Comparison of ENCODE assay signal across 8 mouse cellular contexts in genomic region chr11:83192001-83192400, GRCm38 (mm10). TPM values are rescaled to one million over a fixed set of nuclear protein-coding genes. Genes with fewer than 3 reads are reported as not detected.
DNase-seq lines count a peak whose midpoint lies in the region; ATAC-seq and TF ChIP-seq lines count a peak whose summit lies in the region.

No protein-coding gene starts in this region.

- H3K9me3 ChIP-seq in hindbrain, embryonic 14.5 days (ENCODE audit: control insufficient read depth, low read length): no peaks in the 10 kb centered on the region
- H3K9me3 ChIP-seq in hindbrain, embryonic 10.5 days: no peaks in the 10 kb centered on the region
- H3K9me3 ChIP-seq in embryonic facial prominence, embryonic 12.5 days: no peaks in the 10 kb centered on the region

- no peak overlapping the region for H3K4me2 ChIP-seq in hindbrain, embryonic 14.5 days (replicated peaks)
- H3K4me2 ChIP-seq in embryonic facial prominence, embryonic 12.5 days (replicated peaks): peak overlapping the region; percentile 19

- H3K36me3 ChIP-seq in hindbrain, embryonic 14.5 days (replicated peaks; ENCODE audit: control insufficient read depth, insufficient read depth): no peaks in the 10 kb centered on the region
- no peaks in the 10 kb centered on the region for H3K36me3 ChIP-seq in hindbrain, embryonic 10.5 days
- no peaks in the 10 kb centered on the region for H3K36me3 ChIP-seq in embryonic facial prominence, embryonic 12.5 days
- no peaks in the 10 kb centered on the region for H3K36me3 ChIP-seq in kidney, adult 2 months (ENCODE audit: control insufficient read depth, insufficient read depth, low read length)

- no peak overlapping the region for H3K9ac ChIP-seq in hindbrain, embryonic 14.5 days
- no peak overlapping the region for H3K9ac ChIP-seq in embryonic facial prominence, embryonic 12.5 days

- TF ChIP-seq POLR2A in kidney, adult 2 months (IDR thresholded peaks at IDR 0.05; ENCODE audit: low read depth, low read length): no peak

- 65% methylated on average over 3 of the region's 3 CpGs for WGBS in hindbrain, embryonic 14.5 days
- WGBS in hindbrain, embryonic 10.5 days: 67% methylated on average over 3 of the region's 3 CpGs
- 66% methylated on average over 3 of the region's 3 CpGs for WGBS in embryonic facial prominence, embryonic 12.5 days
- 39% methylated on average over 3 of the region's 3 CpGs for WGBS in kidney, adult 2 months

- no peaks in the 10 kb centered on the region for H3K27me3 ChIP-seq in hindbrain, embryonic 14.5 days (ENCODE audit: control insufficient read depth, insufficient read depth, low read length)
- H3K27me3 ChIP-seq in hindbrain, embryonic 10.5 days (ENCODE audit: insufficient read depth, poor library complexity, severe bottlenecking): no peaks in the 10 kb centered on the region
- no peaks in the 10 kb centered on the region for H3K27me3 ChIP-seq in embryonic facial prominence, embryonic 12.5 days
- H3K27me3 ChIP-seq in kidney, adult 2 months (replicated peaks; ENCODE audit: control insufficient read depth, insufficient read depth, low read length): no peaks in the 10 kb centered on the region

- H3K27ac ChIP-seq in hindbrain, embryonic 14.5 days: no peak overlapping the region
- no peak overlapping the region for H3K27ac ChIP-seq in hindbrain, embryonic 10.5 days
- H3K27ac ChIP-seq in embryonic facial prominence, embryonic 12.5 days: no peak overlapping the region
- H3K27ac ChIP-seq in kidney, adult 2 months (ENCODE audit: insufficient read depth, low read depth, low read length): peak overlapping the region; percentile 80

- ATAC-seq in hindbrain, embryonic 14.5 days (ENCODE audit: low FRiP score): no peak
- no peak for ATAC-seq in embryonic facial prominence, embryonic 12.5 days (ENCODE audit: insufficient number of reproducible peaks, insufficient read depth, low FRiP score, low TSS enrichment)
- peak; percentile 90 for ATAC-seq in megakaryocyte, adult 5-6 weeks (ENCODE audit: poor library complexity, severe bottlenecking)

- 0 out of 2 replicates have a peak, but pooled peaks have one; percentile 3 for TF ChIP-seq CTCF in kidney, adult 2 months (conservative IDR thresholded peaks at IDR 0.05; ENCODE audit: insufficient read depth, insufficient read length, low read depth, low read length)

- H3K4me3 ChIP-seq in hindbrain, embryonic 14.5 days (replicated peaks; ENCODE audit: low read length): no peak overlapping the region
- H3K4me3 ChIP-seq in hindbrain, embryonic 10.5 days: no peak overlapping the region
- no peak overlapping the region for H3K4me3 ChIP-seq in embryonic facial prominence, embryonic 12.5 days
- H3K4me3 ChIP-seq in kidney, adult 2 months (ENCODE audit: insufficient read depth, low read depth, low read length): peak overlapping the region; percentile 63

- DNase-seq in hindbrain, embryonic 14.5 days (ENCODE audit: low spot score): peak; percentile 66
- DNase-seq in hindbrain, embryonic 10.5 days (ENCODE audit: low spot score): no peak
- DNase-seq in MEL-GATA-1-ER (ENCODE audit: extremely low read depth, low read depth): peak; percentile 21
- peak; percentile 51 for DNase-seq in kidney, adult 2 months
- DNase-seq in thymus, postnatal 4 days: peak; percentile 49
- no peak for DNase-seq in neural tube, embryonic 10.5 days (ENCODE audit: extremely low spot score, low spot score)

- H3K4me1 ChIP-seq in hindbrain, embryonic 14.5 days (replicated peaks; ENCODE audit: control insufficient read depth, insufficient read depth, low read length): no peaks in the 10 kb centered on the region
- no peaks in the 10 kb centered on the region for H3K4me1 ChIP-seq in hindbrain, embryonic 10.5 days (replicated peaks)
- H3K4me1 ChIP-seq in embryonic facial prominence, embryonic 12.5 days: no peaks in the 10 kb centered on the region
- H3K4me1 ChIP-seq in kidney, adult 2 months (ENCODE audit: control insufficient read depth, insufficient read depth, low read length): no peaks in the 10 kb centered on the region

RNA-seq across cellular contexts. Expression of gene Slfn3, which starts 0.9 kb away (rescaled TPM):
- polyA plus RNA-seq in hindbrain, embryonic 14.5 days (2014; fragmentation: Nextera tagmentation; extraction: Ambion mirVana): 0.22 TPM in 1 of 2 replicates, not detected in the other
- 0.16 and 0.66 TPM in 2 replicates for polyA plus RNA-seq in hindbrain, embryonic 10.5 days (2016; fragmentation: Nextera tagmentation; extraction: Ambion mirVana)
- polyA plus RNA-seq in embryonic facial prominence, embryonic 12.5 days (2016; fragmentation: Nextera tagmentation; extraction: Ambion mirVana): 1.8 and 2.4 TPM in 2 replicates
- 0.72 TPM in 2 replicates for polyA plus RNA-seq in kidney, adult 2 months (2012; rRNA removed)
- 29.0 and 29.7 TPM in 2 replicates for total RNA-seq in megakaryocyte, adult 5-6 weeks (2015)
- total RNA-seq in megakaryocyte, adult 5-6 weeks (2017): 43.8 and 49.6 TPM in 2 replicates

RNA-seq across cellular contexts. Expression of gene Slfn4, which starts 17.0 kb away (rescaled TPM):
- polyA plus RNA-seq in hindbrain, embryonic 14.5 days (2014; fragmentation: Nextera tagmentation; extraction: Ambion mirVana): 0.14 TPM in 1 of 2 replicates, not detected in the other
- polyA plus RNA-seq in hindbrain, embryonic 10.5 days (2016; fragmentation: Nextera tagmentation; extraction: Ambion mirVana): not detected in 2 replicates
- polyA plus RNA-seq in embryonic facial prominence, embryonic 12.5 days (2016; fragmentation: Nextera tagmentation; extraction: Ambion mirVana): not detected in 2 replicates
- 0.10 and 0.30 TPM in 2 replicates for polyA plus RNA-seq in kidney, adult 2 months (2012; rRNA removed)
- total RNA-seq in megakaryocyte, adult 5-6 weeks (2015): 257 and 290 TPM in 2 replicates
- 88.0 and 113 TPM in 2 replicates for total RNA-seq in megakaryocyte, adult 5-6 weeks (2017)

Comparison
In these comparisons a context has a peak if more than half of its experiments do, and no peak if none do; other contexts are left out.
1. DNase-seq: peak in hindbrain, embryonic 14.5 days (single experiment), MEL-GATA-1-ER (single experiment), kidney, adult 2 months (single experiment) and thymus, postnatal 4 days (single experiment); none in hindbrain, embryonic 10.5 days (single experiment) and neural tube, embryonic 10.5 days (single experiment).